Mouse (Mus musculus) activated CD4-positive, CD25-positive, alpha-beta regulatory T cell, adult 4 months (primary cell): ENCODE measurements around the gene Upk1a. TPM values are rescaled to one million over a fixed set of nuclear protein-coding genes. Genes with fewer than 3 reads are reported as not detected.

Experiments used
- ATAC-seq: one replicate; pipeline ENCODE4 v1.8.0; 2017
- polyA plus RNA-seq, 2 experiments: library from polyadenylated mRNA; unstranded; fragments of 100-300 nt; shearing (Covaris generic); gene quantifications; one replicate each; pipeline ENCODE4 v1.2.1; 2017

Gene Upk1a
- polyA plus RNA-seq, 2 experiments from 2014 or later: 2.2 to 3.3 TPM

DNA sequence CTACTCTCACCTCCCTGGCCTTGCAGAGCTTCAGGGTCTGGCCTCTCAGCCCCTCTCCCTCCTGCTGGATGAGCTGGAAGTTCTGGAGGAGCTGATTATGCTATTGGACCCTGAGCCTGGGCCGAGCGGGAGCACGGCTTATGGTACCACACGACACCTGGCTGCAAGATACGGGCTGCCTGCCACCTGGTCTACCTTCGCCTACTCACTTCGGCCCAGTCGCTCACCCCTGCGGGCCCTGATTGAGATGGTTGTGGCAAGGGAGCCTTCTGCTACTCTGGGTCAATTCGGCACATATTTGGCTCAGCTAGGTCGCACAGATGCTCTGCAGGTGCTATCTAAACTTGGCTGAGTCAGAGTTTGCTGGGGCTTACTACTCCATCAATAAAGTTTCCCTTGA is 45.1 kb downstream of the Upk1a start:
- no peak for ATAC-seq

DNA sequence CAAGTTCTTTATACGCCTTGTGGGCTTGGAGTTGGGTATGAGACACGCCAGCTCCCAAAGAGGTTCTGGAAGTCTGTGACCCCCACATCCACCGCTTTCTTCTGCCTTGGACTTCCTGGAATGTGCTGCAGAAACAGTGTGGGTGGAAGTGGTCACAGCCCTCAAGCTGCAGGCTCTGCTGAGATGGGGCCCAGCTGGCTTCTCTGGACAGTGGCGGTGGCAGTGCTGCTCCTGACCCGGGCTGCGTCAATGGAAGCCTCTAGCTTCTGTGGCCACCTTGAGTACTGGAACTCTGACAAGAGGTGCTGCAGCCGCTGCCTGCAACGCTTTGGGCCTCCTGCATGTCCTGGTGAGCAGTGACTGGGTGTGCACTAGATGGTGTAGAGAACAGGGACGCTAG is 46.6 kb downstream of the Upk1a start:
- no peak for ATAC-seq

DNA sequence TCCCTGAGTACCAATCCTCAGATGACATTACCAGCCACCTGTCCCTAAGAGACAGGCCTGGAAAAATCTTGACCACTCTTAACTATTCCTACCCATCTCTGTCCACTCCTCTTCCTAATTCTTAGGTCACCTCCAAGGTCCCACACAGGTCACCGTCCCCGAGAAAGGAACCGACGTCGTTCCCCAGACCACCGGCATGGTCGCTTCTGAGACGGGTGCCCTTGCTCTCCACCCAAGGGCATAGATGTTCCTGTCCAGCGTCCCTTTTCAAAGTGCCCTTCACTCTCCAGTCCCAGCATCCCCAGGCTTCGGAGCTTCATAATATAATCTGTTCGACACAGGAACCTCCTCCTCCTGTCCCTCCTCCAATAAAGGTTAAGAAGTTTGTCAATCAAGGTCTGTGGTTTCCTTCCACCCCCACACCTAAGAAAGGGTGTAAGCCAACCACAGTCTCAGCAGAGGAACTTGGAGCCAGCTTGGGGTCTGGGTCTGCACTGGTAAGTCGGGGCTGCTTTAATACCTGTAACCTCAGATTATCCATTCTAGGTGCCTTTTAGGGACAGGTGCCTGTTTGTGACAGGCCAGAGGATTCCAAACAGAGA is 47.6 kb downstream of the Upk1a start, which contains the start of gene Igflr1:
TSS of gene Igflr1 (plus strand) at position 458 of the 602 bp plus-strand sequence.
- peak; percentile 56 for ATAC-seq

DNA sequence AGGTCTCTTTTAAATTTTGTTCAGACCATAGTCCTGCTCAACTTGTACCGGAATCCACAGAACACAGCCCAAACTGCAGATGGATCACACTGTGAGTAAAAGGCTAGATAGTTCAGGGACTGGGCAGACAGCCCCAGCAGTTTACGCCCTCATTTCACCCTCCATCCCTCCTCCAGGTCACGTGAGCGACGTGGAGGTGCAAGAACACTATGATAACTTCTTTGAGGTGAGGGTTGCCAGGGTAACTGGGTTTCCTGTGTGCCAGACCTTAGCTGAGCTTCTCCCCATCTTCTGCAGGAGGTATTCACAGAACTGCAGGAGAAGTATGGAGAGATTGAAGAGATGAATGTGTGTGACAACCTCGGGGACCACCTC is 48.8 kb downstream of the Upk1a start:
- peak; percentile 50 for ATAC-seq

DNA sequence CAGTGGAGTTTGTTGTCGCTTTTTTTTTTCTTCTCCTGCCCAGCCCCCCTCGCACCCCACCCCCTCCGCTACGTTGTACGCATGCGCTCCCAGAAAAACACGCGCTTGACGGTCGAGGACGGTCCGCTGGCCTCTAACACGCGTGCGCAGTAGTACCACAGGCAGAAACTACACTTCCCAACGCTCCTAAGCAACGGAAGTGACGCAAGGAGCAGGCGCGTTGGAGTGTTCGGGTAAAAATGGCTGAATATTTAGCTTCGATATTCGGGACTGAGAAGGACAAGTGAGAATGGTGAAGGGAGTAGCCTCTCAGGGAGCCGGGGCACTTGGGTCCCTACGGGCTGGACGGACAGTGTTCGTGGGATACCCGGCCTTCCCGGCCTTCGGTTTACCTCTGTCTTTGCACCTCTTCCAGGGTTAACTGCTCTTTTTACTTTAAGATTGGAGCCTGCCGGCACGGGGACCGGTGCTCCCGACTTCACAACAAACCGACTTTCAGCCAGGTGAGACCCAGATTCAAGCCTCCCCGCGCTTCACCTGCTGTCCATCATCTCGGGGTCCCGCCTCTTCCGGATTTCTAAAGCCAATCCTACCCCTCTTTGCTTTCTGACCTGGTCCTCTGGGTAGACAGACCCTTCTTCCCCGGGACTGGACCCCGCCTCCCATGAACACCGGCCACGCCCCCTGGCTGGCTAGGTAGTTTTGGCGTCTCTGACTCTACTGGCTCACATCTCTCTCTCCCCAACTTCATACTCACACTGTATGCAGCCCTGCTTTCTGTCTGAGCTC is 49.3 kb downstream of the Upk1a start, which contains the start of the genes U2af1l4, Gm49396 and Psenen:
TSS of gene U2af1l4 (plus strand) at position 185 of the 789 bp plus-strand sequence.
TSS of gene Gm49396 (plus strand) at position 228 of the 789 bp plus-strand sequence.
TSS of gene Psenen (minus strand) at position 511 of the 789 bp plus-strand sequence.
- peak; percentile 55 for ATAC-seq

DNA sequence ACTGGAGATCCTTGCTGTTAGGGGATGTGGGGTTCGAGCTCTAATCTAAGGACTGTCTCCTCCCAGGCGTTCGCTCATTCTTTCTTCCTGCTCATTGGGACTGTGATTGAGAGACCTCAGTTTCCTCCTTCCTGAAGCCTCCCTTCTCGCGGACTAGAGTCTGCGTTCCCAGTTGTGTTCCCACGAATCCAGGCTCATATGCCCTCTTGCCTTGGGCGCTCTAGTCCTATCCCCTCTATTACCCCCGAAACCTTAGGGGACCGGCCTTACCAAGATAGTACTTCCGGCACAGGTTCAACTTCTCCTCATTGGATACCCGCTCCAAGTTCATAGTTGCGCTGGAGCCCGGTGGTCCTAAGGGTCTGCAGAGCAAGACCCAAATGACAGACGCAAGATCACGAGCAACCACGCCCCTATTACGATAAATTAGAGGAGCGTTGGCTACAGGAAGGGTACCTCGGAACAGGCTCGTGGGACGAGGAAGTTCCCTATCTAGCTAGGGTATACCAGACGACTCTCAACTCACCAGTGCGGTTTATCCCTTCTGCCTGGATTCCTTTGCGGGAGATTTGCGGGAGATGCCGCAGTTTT is 50.0 kb downstream of the Upk1a start:
- ATAC-seq: no peak

DNA sequence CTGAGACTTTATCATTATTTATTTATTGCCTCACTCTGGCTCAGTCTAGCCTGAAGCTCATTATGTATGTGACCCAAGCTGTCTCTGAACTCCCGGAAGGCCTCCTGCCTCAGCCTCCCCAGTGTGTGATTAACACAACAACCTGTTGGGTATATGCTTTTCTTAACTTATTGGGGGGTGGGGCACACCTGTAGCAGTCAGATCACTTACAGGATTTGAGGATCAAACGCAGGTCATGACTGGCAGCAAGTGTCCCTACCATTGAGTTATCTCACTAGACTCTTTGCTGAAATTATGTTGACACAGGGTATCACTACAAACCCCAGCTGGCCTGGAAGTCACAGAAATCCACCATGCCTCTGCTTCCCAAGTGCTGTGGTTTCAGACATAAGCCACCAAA is 52.4 kb downstream of the Upk1a start:
- ATAC-seq: no peak

DNA sequence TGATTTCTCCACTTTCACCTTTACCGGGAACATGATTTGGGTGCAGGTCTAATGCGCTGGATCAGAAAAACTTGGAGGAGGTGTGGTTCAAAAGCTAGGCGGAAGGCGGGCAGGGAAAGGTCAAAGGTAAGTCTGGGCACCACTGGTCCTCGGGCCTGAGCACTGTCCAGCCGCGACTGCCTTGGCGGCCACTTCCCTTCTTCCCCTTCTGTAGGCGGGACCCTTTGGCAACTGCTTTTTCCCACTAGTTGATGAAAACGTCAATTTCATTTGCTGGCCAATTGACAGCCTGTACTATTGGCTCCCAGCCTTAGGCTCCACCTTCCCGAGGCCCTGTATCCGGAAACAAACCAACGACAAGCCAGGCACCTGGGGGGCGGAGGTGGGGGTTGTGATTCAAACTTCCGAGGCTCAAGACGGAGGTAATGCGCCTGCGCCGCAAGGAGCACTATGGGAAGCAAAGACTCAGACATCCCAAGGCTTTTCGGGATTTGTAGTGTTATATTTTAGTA is 53.1 kb downstream of the Upk1a start, which contains the start of gene Lin37:
TSS of gene Lin37 (minus strand) at position 396 of the 512 bp plus-strand sequence.
- ATAC-seq: peak; percentile 72

DNA sequence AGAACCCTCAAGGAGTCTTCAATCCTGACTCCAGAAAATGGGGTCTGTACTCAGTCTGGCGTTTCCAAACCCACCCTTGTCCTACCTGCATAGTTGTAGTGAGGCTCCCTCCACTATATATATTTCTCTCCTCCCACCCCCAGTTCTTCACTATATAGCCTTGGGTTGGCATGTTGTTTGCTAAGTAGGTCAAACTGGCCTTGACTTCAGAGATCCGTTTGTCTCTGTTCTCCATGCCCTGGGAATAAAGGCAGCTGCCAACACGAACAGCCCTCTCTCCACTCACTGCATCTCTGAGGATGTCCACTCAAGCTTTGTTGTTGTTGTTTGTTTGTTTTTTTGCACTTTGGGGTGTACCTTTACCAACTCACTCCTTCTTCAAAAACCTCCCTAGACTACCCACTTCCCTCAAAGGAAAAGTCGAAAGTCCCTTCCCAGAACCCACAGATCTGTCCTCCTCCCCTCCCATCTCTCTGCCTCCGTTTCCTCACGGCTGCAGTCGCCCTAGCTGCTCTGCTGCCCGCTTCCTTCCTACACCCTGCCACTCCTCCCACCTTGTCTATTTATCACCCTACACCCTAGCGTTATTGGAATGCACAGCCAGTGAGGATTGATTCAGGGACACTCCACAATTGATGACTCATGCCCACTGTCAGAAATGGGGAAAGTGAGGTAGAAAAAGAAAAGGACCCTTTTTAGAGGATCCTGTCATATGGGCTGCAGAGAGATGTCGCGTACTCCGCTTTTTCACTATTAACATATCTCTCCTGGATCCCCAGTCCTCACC is 53.8 kb downstream of the Upk1a start:
- ATAC-seq: no peak

DNA sequence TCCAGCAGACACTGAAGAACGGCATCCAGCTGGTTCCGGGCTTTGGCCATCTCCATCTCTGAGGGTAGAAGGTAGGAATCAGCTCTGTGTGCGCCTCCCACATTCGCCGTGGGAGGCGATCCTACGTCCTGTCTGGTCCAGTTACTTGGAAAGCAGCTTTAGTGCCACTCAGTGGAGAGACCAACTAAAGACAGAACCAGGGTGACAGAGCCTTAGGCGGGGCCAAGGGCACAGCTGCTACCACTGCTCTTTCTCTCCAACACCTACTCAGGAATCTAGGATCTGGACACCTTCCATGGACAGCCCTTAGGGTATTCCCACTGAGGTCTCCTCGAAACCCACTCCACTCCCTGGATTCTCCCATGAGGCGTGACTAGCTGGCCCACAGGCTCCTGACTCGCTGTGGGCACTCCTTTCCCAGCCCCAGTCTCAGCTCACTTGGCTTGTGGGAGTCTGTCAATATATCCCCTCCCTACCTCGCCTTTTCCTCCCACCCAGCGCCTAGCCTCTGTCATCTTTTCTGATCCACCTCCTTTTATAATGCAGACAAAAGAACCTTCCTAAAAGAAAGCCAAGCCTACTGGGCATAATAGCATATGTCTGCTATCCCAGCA is 54.6 kb downstream of the Upk1a start:
- no peak for ATAC-seq

DNA sequence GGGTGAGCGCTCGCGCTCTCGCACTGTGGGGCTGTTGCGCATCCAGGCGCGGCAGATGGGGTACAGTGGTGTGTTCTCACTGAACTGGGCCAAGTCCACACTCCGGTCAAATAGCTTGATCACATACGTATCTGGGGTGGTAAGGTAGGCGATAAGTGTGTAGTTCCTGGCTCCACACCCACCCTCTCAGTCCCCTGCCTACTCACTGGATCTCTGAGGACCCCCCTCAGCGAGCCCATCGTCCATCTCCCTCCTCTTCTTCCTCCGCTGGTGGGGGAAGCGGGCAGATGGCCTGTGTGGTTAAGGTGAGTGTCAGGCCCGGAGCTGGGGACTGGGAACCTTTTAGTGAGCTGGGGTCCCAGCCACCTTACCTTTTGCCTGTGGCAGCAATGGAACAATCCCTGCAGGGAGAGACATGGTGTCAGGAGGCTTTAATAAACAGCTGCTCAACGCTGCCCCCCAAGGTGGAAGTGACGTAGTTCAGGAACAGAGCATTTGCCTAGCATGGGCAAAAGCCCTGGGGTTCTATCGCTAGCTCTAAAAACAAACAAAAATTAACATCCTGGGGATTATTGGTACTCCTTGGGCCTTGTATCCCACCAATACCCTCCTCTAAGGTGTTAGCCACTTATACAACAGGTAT is 55.6 kb downstream of the Upk1a start:
- no peak for ATAC-seq

DNA sequence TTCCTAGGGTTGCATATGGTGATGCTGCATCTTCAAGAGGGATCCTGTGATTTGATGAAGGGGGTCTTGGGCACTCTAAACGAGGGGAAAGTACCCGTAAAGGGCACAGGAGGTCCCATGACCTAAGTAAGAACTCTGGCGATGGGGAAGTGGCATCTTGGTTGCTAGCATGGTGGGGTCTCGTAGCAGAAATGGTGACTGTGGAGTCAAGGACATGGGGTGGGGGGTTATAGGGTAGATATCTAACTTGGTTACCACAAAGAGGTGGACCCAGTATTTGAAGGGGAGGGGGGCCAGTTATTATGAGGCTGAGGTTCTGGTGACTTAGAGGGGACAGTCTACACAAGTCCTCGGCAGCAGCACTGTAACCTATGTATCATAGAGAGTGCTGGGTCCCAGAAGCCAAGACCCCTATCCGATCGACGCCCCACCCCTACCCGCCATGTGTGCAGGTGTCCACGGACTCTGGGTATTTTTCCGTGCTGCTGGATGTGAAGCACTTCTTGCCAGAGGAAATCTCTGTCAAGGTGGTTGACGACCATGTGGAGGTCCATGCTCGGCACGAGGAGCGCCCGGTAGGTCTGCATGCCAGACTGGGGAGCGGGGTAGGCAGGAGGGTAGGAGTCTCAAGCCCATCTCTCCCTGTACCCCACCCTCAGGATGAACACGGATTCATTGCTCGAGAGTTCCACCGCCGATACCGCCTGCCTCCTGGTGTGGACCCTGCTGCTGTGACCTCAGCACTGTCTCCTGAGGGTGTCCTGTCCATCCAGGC is 58.6 kb downstream of the Upk1a start:
- ATAC-seq: no peak

Other genes with a start within 250 kb of the Upk1a start
- gene Tyrobp, start 199.1 kb downstream of the Upk1a start, polyA plus RNA-seq: 1 to 10 TPM in 1 of 2 experiments, not detected in 1; 8.1 TPM
- gene Hcst, start 193.0 kb downstream of the Upk1a start, polyA plus RNA-seq: 100 to 1,000 TPM; 433 to 632 TPM
- gene Nfkbid, start 191.1 kb downstream of the Upk1a start, polyA plus RNA-seq: 10 to 100 TPM; 36.5 to 41.2 TPM
- 1 to 10 TPM; 3.0 to 4.3 TPM for gene Aplp1, start 167.3 kb downstream of the Upk1a start, polyA plus RNA-seq
- gene Kirrel2, start 155.2 kb downstream of the Upk1a start, polyA plus RNA-seq: not detected
- gene Nphs1, start 154.5 kb downstream of the Upk1a start, polyA plus RNA-seq: under 1 TPM in 1 of 2 experiments, not detected in 1; 0.24 TPM
- gene Prodh2, start 119.2 kb downstream of the Upk1a start, polyA plus RNA-seq: not detected
- gene Arhgap33, start 77.8 kb downstream of the Upk1a start, polyA plus RNA-seq: 1 to 10 TPM; 1.0 to 1.1 TPM
- gene Hspb6, start 60.7 kb downstream of the Upk1a start, polyA plus RNA-seq: 1 to 10 TPM; 1.8 to 2.5 TPM
- gene Proser3, start 60.5 kb downstream of the Upk1a start, polyA plus RNA-seq: 1 to 10 TPM; 2.5 to 4.8 TPM
- 100 to 1,000 TPM in 1 of 2 experiments, 10 to 100 TPM in 1; 93.6 to 106 TPM for gene Lin37, start 53.0 kb downstream of the Upk1a start, polyA plus RNA-seq
- 10 to 100 TPM; 55.1 to 58.9 TPM for gene U2af1l4, start 49.5 kb downstream of the Upk1a start, polyA plus RNA-seq
- gene Gm49396, start 49.5 kb downstream of the Upk1a start, polyA plus RNA-seq: 10 to 100 TPM; 57.9 to 60.0 TPM
- gene Psenen, start 49.2 kb downstream of the Upk1a start, polyA plus RNA-seq: 100 to 1,000 TPM; 279 to 335 TPM
- 100 to 1,000 TPM; 162 to 234 TPM for gene Igflr1, start 47.4 kb downstream of the Upk1a start, polyA plus RNA-seq
- gene Kmt2b, start 24.1 kb downstream of the Upk1a start, polyA plus RNA-seq: 10 to 100 TPM; 14.9 to 16.9 TPM
- gene Zbtb32, start 13.9 kb downstream of the Upk1a start, polyA plus RNA-seq: 10 to 100 TPM; 15.8 to 19.7 TPM
- gene Cox6b1, start 13.3 kb upstream of the Upk1a start, polyA plus RNA-seq: 100 to 1,000 TPM; 421 to 746 TPM
- gene Etv2, start 23.0 kb upstream of the Upk1a start, polyA plus RNA-seq: not detected
- gene Rbm42, start 37.5 kb upstream of the Upk1a start, polyA plus RNA-seq: 10 to 100 TPM; 25.6 to 37.9 TPM
- 10 to 100 TPM; 20.0 to 20.4 TPM for gene Haus5, start 52.1 kb upstream of the Upk1a start, polyA plus RNA-seq
- not detected for gene Pmis2, start 58.8 kb upstream of the Upk1a start, polyA plus RNA-seq
- gene 2200002J24Rik, start 86.1 kb upstream of the Upk1a start, polyA plus RNA-seq: not detected
- gene Atp4a, start 99.4 kb upstream of the Upk1a start, polyA plus RNA-seq: not detected
- gene Tmem147, start 116.7 kb upstream of the Upk1a start, polyA plus RNA-seq: 10 to 100 TPM; 46.6 to 48.1 TPM
- not detected for gene Gapdhs, start 130.8 kb upstream of the Upk1a start, polyA plus RNA-seq
- gene Sbsn, start 138.6 kb upstream of the Upk1a start, polyA plus RNA-seq: under 1 TPM in 1 of 2 experiments, not detected in 1; 0.69 TPM
- gene Dmkn, start 150.9 kb upstream of the Upk1a start, polyA plus RNA-seq: under 1 TPM in 1 of 2 experiments, not detected in 1; 0.17 TPM
- gene Krtdap, start 175.0 kb upstream of the Upk1a start, polyA plus RNA-seq: not detected
- under 1 TPM; 0.22 to 0.68 TPM for gene Ffar2, start 210.9 kb upstream of the Upk1a start, polyA plus RNA-seq
- not detected for gene Ffar3, start 243.3 kb upstream of the Upk1a start, polyA plus RNA-seq
- under 1 TPM; 0.19 to 0.28 TPM for gene Ffar1, start 248.7 kb upstream of the Upk1a start, polyA plus RNA-seq